Mouse (Mus musculus) limb, embryonic 15.5 days (tissue): ENCODE results near the gene Tsku. TPM values are rescaled to one million over a fixed set of nuclear protein-coding genes. Genes with fewer than 3 reads are reported as not detected.

ENCODE experiments used
- ATAC-seq: fragments of 200-750 bp; cut with Nextera tagmentation; 2 replicates; pipeline ENCODE4 v1.8.0; 2017; ENCODE audit warnings: low read depth, moderate TSS enrichment; ENCODE audit not compliant: insufficient number of reproducible peaks, low FRiP score, low TSS enrichment
- H3K27ac ChIP-seq: fragments of 300-500 bp; sonication (generic); 2 replicates; pipeline ENCODE4 v1.5.1; 2015; ENCODE audit warnings: moderate library complexity, mild to moderate bottlenecking, inconsistent platforms
- H3K27me3 ChIP-seq: fragments of 300-500 bp; sonication (generic); 2 replicates; pipeline ENCODE4 v1.6.1; 2015; ENCODE audit warnings: inconsistent platforms
- H3K36me3 ChIP-seq: fragments of 300-500 bp; sonication (generic); 2 replicates; pipeline ENCODE4 v1.6.1; 2015; ENCODE audit warnings: inconsistent platforms
- H3K4me1 ChIP-seq: fragments of 300-500 bp; sonication (generic); 2 replicates; pipeline ENCODE4 v1.6.1; 2015; ENCODE audit warnings: inconsistent platforms
- H3K4me2 ChIP-seq: fragments of 300-500 bp; sonication (generic); 2 replicates; pipeline ENCODE4 v1.6.1; 2015; ENCODE audit warnings: mild to moderate bottlenecking, inconsistent platforms
- H3K4me3 ChIP-seq: fragments of 300-500 bp; sonication (generic); 2 replicates; pipeline ENCODE4 v1.5.1; 2015; ENCODE audit warnings: mild to moderate bottlenecking, inconsistent platforms
- H3K9ac ChIP-seq: fragments of 300-500 bp; sonication (generic); 2 replicates; pipeline ENCODE4 v1.6.1; 2015; ENCODE audit warnings: inconsistent platforms
- H3K9me3 ChIP-seq: fragments of 300-500 bp; sonication (generic); 2 replicates; pipeline ENCODE4 v1.6.1; 2016; ENCODE audit warnings: inconsistent platforms
- WGBS: fragments of 180-500 bp; shearing (Covaris S2); methylation state at CpG from one replicate; pipeline ENCODE4 v1.1.7; 2015; 5-methylcytosine and 5-hydroxymethylcytosine counted together
- polyA plus RNA-seq: library from polyadenylated mRNA; unstranded; fragments of >200 nt; fragmentation: Nextera tagmentation; extraction: Ambion mirVana; gene quantifications from 2 replicates; pipeline ENCODE4 v1.2.1, GENCODE M21; 2015

Gene Tsku
- polyA plus RNA-seq, 1 experiment from 2014 or later: 21.6 TPM

DNA sequence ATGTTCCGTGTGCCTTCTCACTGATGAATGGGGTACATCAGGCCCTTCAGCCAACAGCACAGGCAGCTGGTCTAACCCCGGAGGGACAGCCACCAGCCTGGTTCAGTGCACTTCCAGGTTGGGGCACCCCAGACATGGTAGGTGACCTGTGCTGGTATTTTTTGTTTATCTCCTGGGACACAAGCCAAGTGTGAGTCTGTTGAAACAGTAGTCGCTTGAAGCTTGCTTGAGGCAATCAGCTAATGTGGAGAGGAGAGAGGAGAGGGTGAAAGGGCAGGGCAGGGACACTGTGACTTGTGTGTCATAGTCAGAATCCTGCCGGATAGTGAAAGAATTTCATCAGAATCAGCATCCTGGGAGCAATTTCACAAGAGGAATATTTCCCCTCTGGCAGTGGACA lies 22.2 kb upstream of the Tsku start:
- Histone ChIP-seq H3K4me1 (no peaks in the 10 kb centered on the region; the same call in 1 of the 2 replicates), H3K4me2 (no peak overlapping the region), H3K9ac (no peak overlapping the region), H3K9me3 (no peaks in the 10 kb centered on the region), H3K4me3 (no peak overlapping the region), H3K36me3 (no peaks in the 10 kb centered on the region), H3K27me3 (no peaks in the 10 kb centered on the region), H3K27ac (no peak overlapping the region)
- ATAC-seq: no peak
- WGBS: 47% methylated on average over 4 of the region's 4 CpGs

DNA sequence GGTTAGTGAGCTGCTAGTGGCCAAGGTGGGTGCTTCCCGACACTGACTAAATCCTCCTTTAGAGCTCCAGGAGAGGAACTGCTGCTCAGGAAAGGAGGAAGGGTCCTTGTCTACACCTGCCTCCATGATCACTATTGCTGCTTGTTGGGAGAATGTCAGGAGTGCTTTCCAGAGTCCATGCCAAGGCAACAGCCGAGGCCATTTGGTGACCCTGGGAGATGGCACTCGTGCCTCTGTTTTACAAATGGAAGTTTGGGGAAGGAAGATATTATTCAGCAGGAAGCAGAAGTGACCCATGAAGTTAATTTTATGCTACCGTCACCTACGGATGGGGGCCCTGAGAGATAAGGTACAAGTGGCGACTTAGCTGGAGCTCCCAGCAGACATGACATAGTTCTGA lies 21.7 kb upstream of the Tsku start:
- H3K27ac ChIP-seq: no peak overlapping the region
- H3K4me1 ChIP-seq: no peaks in the 10 kb centered on the region; the same call in 1 of the 2 replicates
- no peaks in the 10 kb centered on the region for H3K9me3 ChIP-seq
- no peaks in the 10 kb centered on the region for H3K27me3 ChIP-seq
- 82% methylated on average over 6 of the region's 6 CpGs for WGBS
- H3K4me3 ChIP-seq: no peak overlapping the region
- no peak for ATAC-seq
- no peaks in the 10 kb centered on the region for H3K36me3 ChIP-seq
- H3K4me2 ChIP-seq: no peak overlapping the region
- H3K9ac ChIP-seq: no peak overlapping the region

DNA sequence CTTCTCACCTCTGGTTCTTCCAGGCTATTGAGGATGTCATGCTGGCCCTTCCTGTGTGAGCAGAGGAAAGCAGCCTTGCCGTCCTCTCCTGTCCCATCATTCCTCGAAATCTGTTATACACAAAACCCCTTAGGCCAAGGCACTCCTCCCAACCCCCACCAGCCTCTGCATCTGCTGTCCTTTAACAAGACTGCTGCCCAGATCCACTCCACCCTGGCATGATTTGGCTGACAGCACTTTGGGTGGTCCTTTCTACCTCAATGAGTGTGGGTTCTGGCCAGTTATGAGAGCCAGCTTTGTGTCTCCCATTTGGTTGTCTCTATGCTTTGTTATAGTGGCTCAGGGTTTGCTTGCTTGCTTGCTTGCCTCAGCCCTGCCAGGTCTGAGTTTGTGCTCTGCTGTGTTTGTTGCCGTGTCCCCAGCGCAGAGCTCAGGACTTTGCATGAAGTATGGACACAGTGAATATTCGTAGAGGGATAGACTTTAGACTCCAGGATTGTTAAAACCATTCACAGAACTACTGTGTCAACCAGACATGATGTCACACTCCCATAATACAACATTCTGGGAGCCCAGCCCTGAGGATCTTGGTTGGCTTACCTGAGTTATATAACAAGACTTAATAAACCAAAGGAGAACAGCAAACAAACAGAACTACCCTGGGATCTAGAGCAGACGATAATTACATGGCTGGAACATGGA lies 19.2 kb upstream of the Tsku start:
- no peaks in the 10 kb centered on the region for H3K27me3 ChIP-seq
- no peaks in the 10 kb centered on the region for H3K9me3 ChIP-seq
- no peaks in the 10 kb centered on the region for H3K36me3 ChIP-seq
- H3K4me2 ChIP-seq: no peak overlapping the region
- ATAC-seq: no peak
- H3K4me3 ChIP-seq: no peak overlapping the region
- WGBS: 60% methylated on average over 6 of the region's 6 CpGs
- no peak overlapping the region for H3K27ac ChIP-seq
- H3K9ac ChIP-seq: no peak overlapping the region
- no peaks in the 10 kb centered on the region for H3K4me1 ChIP-seq

DNA sequence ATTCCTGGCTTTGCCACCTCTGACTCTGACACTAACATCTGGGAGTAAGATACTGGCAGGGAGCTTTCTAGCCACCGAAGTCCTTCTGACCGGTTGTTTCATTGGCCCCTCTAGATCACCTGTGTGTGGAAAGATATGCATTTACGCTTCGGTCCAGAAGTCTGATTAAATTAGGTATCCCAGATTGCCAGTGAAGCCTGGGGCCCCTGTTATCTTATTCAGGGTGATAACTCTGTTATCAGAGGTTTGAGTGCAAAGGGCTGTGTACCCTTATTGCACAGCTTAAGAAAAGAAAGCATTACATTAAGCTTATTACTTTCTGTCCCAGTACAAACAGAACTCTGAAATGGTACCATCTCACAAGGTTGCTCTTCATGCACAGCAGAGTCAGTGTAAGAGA lies 18.1 kb upstream of the Tsku start:
- no peak overlapping the region for H3K4me3 ChIP-seq
- no peaks in the 10 kb centered on the region for H3K27me3 ChIP-seq
- H3K4me1 ChIP-seq: no peaks in the 10 kb centered on the region
- no peak overlapping the region for H3K27ac ChIP-seq
- H3K9ac ChIP-seq: no peak overlapping the region
- H3K9me3 ChIP-seq: no peaks in the 10 kb centered on the region
- H3K4me2 ChIP-seq: no peak overlapping the region
- H3K36me3 ChIP-seq: no peaks in the 10 kb centered on the region
- WGBS: 81% methylated on average over 4 of the region's 4 CpGs
- ATAC-seq: no peak

DNA sequence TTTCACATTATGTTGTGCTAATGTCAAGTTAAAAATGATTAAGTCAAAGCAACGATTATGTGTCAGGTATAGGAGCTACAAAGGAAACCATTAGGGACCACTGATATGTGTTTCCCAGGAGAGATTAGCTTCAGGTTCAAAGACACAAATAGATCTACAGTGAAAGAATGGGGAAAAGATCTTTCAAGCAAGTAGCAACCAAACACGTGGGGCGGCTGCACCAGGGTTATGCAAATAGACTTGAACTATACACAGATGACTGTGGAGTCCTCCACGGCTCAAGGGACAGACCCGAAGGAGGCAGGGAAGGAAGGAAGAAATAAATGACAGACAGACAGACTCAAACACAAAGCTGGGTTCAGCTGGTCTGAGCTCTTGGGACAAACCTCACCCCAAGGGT lies 16.1 kb upstream of the Tsku start:
- no peak overlapping the region for H3K9ac ChIP-seq
- no peak overlapping the region for H3K4me3 ChIP-seq
- H3K4me1 ChIP-seq: no peaks in the 10 kb centered on the region
- H3K27me3 ChIP-seq: no peaks in the 10 kb centered on the region
- no peaks in the 10 kb centered on the region for H3K36me3 ChIP-seq
- no peaks in the 10 kb centered on the region for H3K9me3 ChIP-seq
- no peak overlapping the region for H3K27ac ChIP-seq
- 74% methylated on average over 5 of the region's 5 CpGs for WGBS
- no peak overlapping the region for H3K4me2 ChIP-seq
- no peak for ATAC-seq

DNA sequence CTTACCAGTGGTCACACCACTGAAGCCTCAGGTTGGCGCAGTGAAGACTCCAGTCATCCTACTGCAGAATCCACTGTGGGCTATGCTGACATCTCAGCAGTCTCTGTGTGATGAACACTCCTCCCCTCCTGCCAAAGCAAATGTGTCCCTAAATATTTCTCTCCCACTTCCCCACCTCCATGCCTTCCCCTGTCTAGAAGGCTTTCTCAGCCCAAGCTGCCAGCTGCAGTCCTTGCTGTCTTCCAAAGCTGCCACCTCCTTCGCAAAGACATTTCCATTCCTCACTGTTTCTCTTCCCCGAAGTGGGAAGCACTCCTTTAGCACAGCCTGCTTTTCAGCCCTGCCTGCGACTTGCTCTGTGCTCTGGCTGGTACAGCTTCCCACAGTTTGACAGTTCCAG lies 10.0 kb upstream of the Tsku start:
- WGBS: 36% methylated on average over 4 of the region's 4 CpGs
- ATAC-seq: no peak
- Histone ChIP-seq H3K4me2 (no peak overlapping the region), H3K27me3 (no peaks in the 10 kb centered on the region), H3K36me3 (no peaks in the 10 kb centered on the region), H3K4me1 (no peaks in the 10 kb centered on the region), H3K9ac (no peak overlapping the region), H3K9me3 (no peaks in the 10 kb centered on the region), H3K27ac (no peak overlapping the region), H3K4me3 (no peak overlapping the region)

DNA sequence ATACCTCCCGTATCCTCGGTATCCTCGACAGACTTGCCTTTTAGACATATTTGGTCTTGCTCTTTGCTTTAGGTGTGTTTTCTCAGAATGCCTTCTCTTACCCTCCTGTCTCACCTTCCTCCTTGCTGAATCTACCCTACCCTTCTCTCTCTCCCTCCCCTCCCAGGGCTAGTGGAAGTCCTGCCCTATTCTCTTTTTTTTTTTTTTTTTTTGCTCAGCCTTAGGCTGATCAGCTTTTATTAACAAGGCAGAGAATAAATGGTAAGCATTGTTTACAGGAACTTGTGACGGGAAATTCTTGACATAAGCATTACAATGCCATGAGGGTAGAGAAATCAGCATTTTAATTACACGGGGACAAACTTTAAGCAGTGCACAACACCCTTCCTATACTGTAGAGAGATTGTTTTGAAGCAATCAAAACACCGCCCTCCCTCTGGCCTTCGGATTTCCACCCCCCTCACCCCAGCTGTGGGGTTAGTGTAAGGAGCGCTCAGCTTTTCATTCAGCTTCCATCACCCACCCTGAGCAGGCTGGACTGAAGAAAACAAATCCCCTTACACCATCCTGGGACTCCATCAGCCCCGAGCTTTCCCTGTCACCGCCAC lies 8.7 kb upstream of the Tsku start:
- H3K27me3 ChIP-seq: no peaks in the 10 kb centered on the region
- no peaks in the 10 kb centered on the region for H3K9me3 ChIP-seq
- H3K4me3 ChIP-seq: no peak overlapping the region
- ATAC-seq: no peak
- H3K9ac ChIP-seq: no peak overlapping the region
- no peak overlapping the region for H3K27ac ChIP-seq
- no peaks in the 10 kb centered on the region for H3K4me1 ChIP-seq
- H3K4me2 ChIP-seq: no peak overlapping the region
- WGBS: 57% methylated on average over 10 of the region's 10 CpGs
- no peaks in the 10 kb centered on the region for H3K36me3 ChIP-seq

DNA sequence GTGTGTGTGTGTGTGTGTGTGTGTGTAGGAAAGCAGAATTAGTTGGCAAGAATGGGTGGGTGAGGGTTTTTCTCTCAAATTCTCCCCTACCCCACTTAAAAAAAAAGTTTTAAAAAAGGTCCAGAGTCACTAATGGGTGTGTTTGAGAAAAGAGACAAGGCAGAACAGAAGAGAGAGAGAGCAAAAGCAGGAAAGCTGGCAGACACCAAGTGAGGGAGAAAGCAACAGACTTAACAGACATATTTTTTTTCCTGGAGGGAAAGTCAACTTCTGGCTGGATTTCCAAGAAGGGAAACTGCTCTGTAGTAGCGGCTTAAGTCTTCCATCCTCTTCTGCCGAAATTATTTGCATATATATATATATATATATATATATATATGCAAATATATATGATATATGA lies 534 bp upstream of the Tsku start:
- H3K4me1 ChIP-seq: peaks cover 40% of the 10 kb centered on the region
- no peaks in the 10 kb centered on the region for H3K9me3 ChIP-seq
- H3K27me3 ChIP-seq: no peaks in the 10 kb centered on the region
- no peak overlapping the region for H3K9ac ChIP-seq
- peak overlapping the region; percentile 96 for H3K27ac ChIP-seq
- peak overlapping the region; percentile 79 for H3K4me3 ChIP-seq
- H3K4me2 ChIP-seq: peak overlapping the region; percentile 79
- no peaks in the 10 kb centered on the region; the same call in 1 of the 2 replicates for H3K36me3 ChIP-seq
- WGBS: 5% methylated on average over 2 of the region's 2 CpGs
- no peak for ATAC-seq

DNA sequence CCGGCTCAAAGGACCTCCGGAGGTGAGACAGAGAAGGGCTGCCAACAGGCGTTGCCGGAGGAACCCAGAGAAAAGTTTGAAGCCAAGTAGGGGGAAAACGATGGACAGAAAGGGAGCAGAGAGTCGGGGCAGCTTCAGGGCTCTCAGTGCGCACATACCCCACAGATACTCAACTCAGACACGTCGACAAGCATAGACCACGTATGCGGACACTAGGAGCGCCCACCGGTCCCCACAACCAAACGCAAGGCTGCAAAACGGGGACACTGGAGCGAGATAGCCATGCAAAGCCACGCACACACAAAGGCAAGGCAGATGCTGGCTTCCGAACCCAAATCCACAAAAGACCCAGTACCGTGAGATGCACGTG lies 522 bp downstream of the Tsku start:
- H3K4me1 ChIP-seq: peaks cover 51% of the 10 kb centered on the region

DNA sequence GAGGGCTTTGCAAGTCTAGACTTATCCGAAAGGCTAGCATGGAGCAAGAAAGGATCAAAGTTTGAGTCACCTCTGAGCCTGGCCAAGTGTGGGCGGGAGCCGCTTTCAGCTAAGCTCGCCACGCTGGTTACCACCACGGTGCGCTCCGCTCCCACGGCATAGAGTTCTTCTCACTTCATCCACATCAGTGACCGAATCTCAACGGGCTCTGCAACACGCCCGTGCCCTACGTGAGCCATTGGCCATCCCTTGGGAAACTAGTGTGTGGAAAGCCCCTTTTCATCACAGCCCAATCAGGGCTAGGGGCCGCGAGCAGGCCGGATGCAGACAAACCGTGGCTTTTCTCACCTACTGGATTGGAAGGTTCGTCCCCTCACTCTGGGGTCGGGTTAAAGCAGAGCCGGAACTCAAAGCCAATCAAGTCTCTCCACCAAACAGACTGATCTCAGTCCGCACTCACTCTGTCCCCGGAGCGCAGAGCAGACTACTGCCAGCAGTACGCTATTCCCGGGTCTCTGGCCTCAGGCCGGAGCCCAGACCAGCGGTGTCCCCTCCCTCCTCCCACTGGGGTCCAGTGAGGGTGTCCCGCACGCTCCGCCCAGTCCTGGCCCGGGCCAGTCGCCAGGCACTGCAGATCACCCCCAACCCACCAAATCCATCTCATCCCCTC lies 1.0 kb downstream of the Tsku start:
- 1% methylated on average over 33 of the region's 33 CpGs for WGBS
- peaks cover 56% of the 10 kb centered on the region for H3K4me1 ChIP-seq
- peak; percentile 37 for ATAC-seq

More for the DNA sequence above, 522 bp downstream of the Tsku start:
- no peaks in the 10 kb centered on the region; the same call in 1 of the 2 replicates for H3K36me3 ChIP-seq
- peak overlapping the region; percentile 76 for H3K9ac ChIP-seq
- WGBS: under 1% methylated on average over 20 of the region's 20 CpGs
- peak overlapping the region; percentile 79 for H3K4me3 ChIP-seq
- no peaks in the 10 kb centered on the region for H3K27me3 ChIP-seq
- ATAC-seq: 0 out of 2 replicates have a peak, but pooled peaks have one; percentile 1
- no peaks in the 10 kb centered on the region for H3K9me3 ChIP-seq
- peak overlapping the region; percentile 96 for H3K27ac ChIP-seq
- peak overlapping the region; percentile 79 for H3K4me2 ChIP-seq

DNA sequence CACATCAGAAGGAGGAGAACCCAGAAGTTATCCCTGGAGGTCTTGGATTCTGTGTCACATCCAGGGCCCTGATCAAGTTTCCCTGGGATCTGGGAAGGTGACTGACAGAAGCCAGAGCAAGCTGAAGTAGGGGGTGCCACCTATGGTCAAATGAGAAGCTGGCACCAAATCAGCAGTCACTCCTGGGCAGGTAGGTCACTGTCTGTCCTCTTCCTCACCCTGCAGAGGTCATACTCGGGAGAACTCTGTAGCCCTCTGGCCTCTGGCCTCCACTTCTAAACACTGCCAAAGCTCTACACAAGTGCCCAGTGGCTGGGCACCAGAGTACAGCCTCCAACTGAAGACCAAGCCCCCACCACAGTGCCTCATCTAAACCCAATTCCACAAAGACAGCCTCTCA lies 3.1 kb downstream of the Tsku start:
- H3K9ac ChIP-seq: no peak overlapping the region
- H3K27me3 ChIP-seq: no peaks in the 10 kb centered on the region
- H3K27ac ChIP-seq: no peak overlapping the region
- no peak overlapping the region; the same call in 1 of the 2 replicates for H3K4me3 ChIP-seq
- WGBS: 82% methylated on average over 1 of the region's 1 CpGs
- H3K4me2 ChIP-seq: no peak overlapping the region
- H3K4me1 ChIP-seq: peaks cover 75% of the 10 kb centered on the region
- H3K36me3 ChIP-seq: no peaks in the 10 kb centered on the region; the same call in 1 of the 2 replicates
- H3K9me3 ChIP-seq: no peaks in the 10 kb centered on the region
- no peak for ATAC-seq

More for the DNA sequence above, 1.0 kb downstream of the Tsku start:
- Histone ChIP-seq H3K4me2 (peak overlapping the region; percentile 79), H3K4me3 (peak overlapping the region; percentile 79), H3K27ac (peak overlapping the region; percentile 96), H3K27me3 (no peaks in the 10 kb centered on the region), H3K9me3 (no peaks in the 10 kb centered on the region), H3K9ac (peak overlapping the region; percentile 76), H3K36me3 (no peaks in the 10 kb centered on the region; the same call in 1 of the 2 replicates)

DNA sequence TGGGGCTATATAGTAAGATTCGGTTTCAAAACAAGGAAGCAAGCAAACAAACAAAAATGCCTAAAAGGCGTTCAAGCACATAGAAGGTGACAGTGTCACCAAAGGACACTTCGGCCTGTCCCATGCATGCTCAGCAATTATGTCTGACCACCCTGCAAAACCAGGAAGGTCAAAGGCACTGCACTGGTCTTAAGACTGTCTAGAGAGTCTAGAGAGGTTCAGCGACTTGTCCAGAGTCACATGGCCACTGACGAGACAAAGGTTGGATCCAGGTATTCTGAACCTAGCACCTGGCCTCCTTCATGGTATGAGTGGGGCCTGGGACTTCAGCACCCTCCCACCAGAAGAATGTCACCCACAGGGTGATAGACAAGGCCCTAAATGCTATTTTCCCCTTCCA lies 3.8 kb downstream of the Tsku start:
- Histone ChIP-seq H3K36me3 (peaks cover 6% of the 10 kb centered on the region), H3K27me3 (no peaks in the 10 kb centered on the region), H3K4me2 (no peak overlapping the region), H3K4me3 (no peak overlapping the region), H3K9ac (no peak overlapping the region), H3K27ac (peak overlapping the region; percentile 78), H3K9me3 (no peaks in the 10 kb centered on the region), H3K4me1 (peaks cover 72% of the 10 kb centered on the region)
- 77% methylated on average over 5 of the region's 5 CpGs for WGBS
- ATAC-seq: no peak
